In genomic region chr11:65806321-65806904, GRCm38 (mm10) we compare ENCODE assay signal across 8 mouse cellular contexts. TPM values are rescaled to one million over a fixed set of nuclear protein-coding genes. Genes with fewer than 3 reads are reported as not detected.
DNase-seq lines count a peak whose midpoint lies in the region; ATAC-seq and TF ChIP-seq lines count a peak whose summit lies in the region.

No protein-coding gene starts in this region.

- peak; percentile 67 for ATAC-seq in kidney, embryonic 15.5 days (replicated peaks; ENCODE audit: low FRiP score)

- no peak for TF ChIP-seq CTCF in testis, adult 2 months (IDR thresholded peaks at IDR 0.05; ENCODE audit: control insufficient read depth, insufficient read depth, insufficient replicate concordance, low read depth, low read length)
- no peak for TF ChIP-seq CTCF in small intestine, adult 2 months (IDR thresholded peaks at IDR 0.05; ENCODE audit: extremely low read depth, insufficient read length, insufficient replicate concordance, low read depth, low read length)

- peak overlapping the region; percentile 0; the same call in 1 of the 2 replicates for H3K27ac ChIP-seq in testis, adult 2 months (ENCODE audit: control insufficient read depth, insufficient read depth, low read depth, low read length)
- H3K27ac ChIP-seq in brown adipose tissue, adult 24 weeks (replicated peaks; ENCODE audit: low read depth, low read length), result peak overlapping the region; percentile 70
- peak overlapping the region; percentile 96 for H3K27ac ChIP-seq in kidney, embryonic 15.5 days
- peak overlapping the region; percentile 94 for H3K27ac ChIP-seq in small intestine, adult 2 months (ENCODE audit: insufficient read depth, low read depth, low read length)

- no peaks in the 10 kb centered on the region for H3K36me3 ChIP-seq in testis, adult 2 months (ENCODE audit: control insufficient read depth, insufficient read depth, low read length)
- no peaks in the 10 kb centered on the region for H3K36me3 ChIP-seq in kidney, embryonic 15.5 days
- no peaks in the 10 kb centered on the region for H3K36me3 ChIP-seq in small intestine, adult 2 months (ENCODE audit: control insufficient read depth, insufficient read depth, low read length)

- no peaks in the 10 kb centered on the region for H3K9me3 ChIP-seq in kidney, embryonic 15.5 days (replicated peaks)

- no peak for TF ChIP-seq POLR2A in testis, adult 2 months (IDR thresholded peaks at IDR 0.05; ENCODE audit: control insufficient read depth, low read depth, low read length)
- TF ChIP-seq POLR2A in small intestine, adult 2 months (IDR thresholded peaks at IDR 0.05; ENCODE audit: low read depth, low read length), result no peak

- 1% methylated on average over 20 of the region's 20 CpGs for WGBS in kidney, embryonic 15.5 days
- under 1% methylated on average over 20 of the region's 20 CpGs for whole genome bisulfite sequencing in small intestine, adult 2 months

- H3K4me2 ChIP-seq in kidney, embryonic 15.5 days, result peak overlapping the region; percentile 93

- no peaks in the 10 kb centered on the region for H3K27me3 ChIP-seq in testis, adult 2 months (ENCODE audit: control insufficient read depth, insufficient read depth, low read length)
- H3K27me3 ChIP-seq in kidney, embryonic 15.5 days, result no peaks in the 10 kb centered on the region
- H3K27me3 ChIP-seq in small intestine, adult 2 months (ENCODE audit: control insufficient read depth, insufficient read depth, low read length), result no peaks in the 10 kb centered on the region

- H3K4me1 ChIP-seq in testis, adult 2 months (ENCODE audit: control insufficient read depth, insufficient read depth, low read length), result no peaks in the 10 kb centered on the region
- no peaks in the 10 kb centered on the region for H3K4me1 ChIP-seq in brown adipose tissue, adult 24 weeks (ENCODE audit: control insufficient read depth, insufficient read depth, insufficient read length, low read length)
- H3K4me1 ChIP-seq in kidney, embryonic 15.5 days, result peaks cover 15% of the 10 kb centered on the region; the same call in 1 of the 2 replicates
- no peaks in the 10 kb centered on the region; the same call in 1 of the 2 replicates for H3K4me1 ChIP-seq in small intestine, adult 2 months (ENCODE audit: control insufficient read depth, insufficient read depth, insufficient read length, low read length)

- H3K4me3 ChIP-seq in testis, adult 2 months (ENCODE audit: control insufficient read depth, low read depth, low read length), result peak overlapping the region; percentile 94
- H3K4me3 ChIP-seq in brown adipose tissue, adult 24 weeks (ENCODE audit: insufficient read depth, low read depth, low read length), result peak overlapping the region; percentile 72
- H3K4me3 ChIP-seq in kidney, embryonic 15.5 days (replicated peaks), result peak overlapping the region; percentile 78
- peak overlapping the region; percentile 92 for H3K4me3 ChIP-seq in small intestine, adult 2 months (ENCODE audit: low read depth, low read length)

- no peak for DNase-seq in testis, postnatal 14 days (ENCODE audit: low spot score)
- peak; percentile 14 for DNase-seq in gastrocnemius, postnatal 10 days
- DNase-seq in lung, postnatal 14 days, result peak; percentile 63
- no peak for DNase-seq in cerebellum, adult 9-11 months

- peak overlapping the region; percentile 71 for H3K9ac ChIP-seq in kidney, embryonic 15.5 days

RNA-seq across cellular contexts. Expression of gene Zkscan6, which starts 0.6 kb away (rescaled TPM):
- 10.3 and 10.6 TPM in 2 replicates for polyA plus RNA-seq in testis, adult 2 months (2012; rRNA removed)
- 2.7 and 2.9 TPM in 2 replicates for polyA plus RNA-seq in brown adipose tissue, adult 24 weeks (2012; ENCODE audit: insufficient read depth, insufficient read length, missing spikeins)
- total RNA-seq in gastrocnemius, postnatal 10 days (2021), result 1 to 10 TPM; 4.4 to 5.3 TPM
- 14.7 and 16.0 TPM in 2 replicates for polyA plus RNA-seq in kidney, embryonic 15.5 days (2015; fragmentation: Nextera tagmentation; extraction: Ambion mirVana)
- 1.7 and 2.1 TPM in 2 replicates for polyA plus RNA-seq in small intestine, adult 2 months (2012; rRNA removed)

RNA-seq across cellular contexts. Expression of gene Map2k4, which starts 18.3 kb away (rescaled TPM):
- 5.5 and 6.9 TPM in 2 replicates for polyA plus RNA-seq in testis, adult 2 months (2012; rRNA removed)
- polyA plus RNA-seq in brown adipose tissue, adult 24 weeks (2012; ENCODE audit: insufficient read depth, insufficient read length, missing spikeins), result 16.7 and 21.7 TPM in 2 replicates
- total RNA-seq in gastrocnemius, postnatal 10 days (2021), result 10 to 100 TPM; 56.4 to 57.3 TPM
- polyA plus RNA-seq in kidney, embryonic 15.5 days (2015; fragmentation: Nextera tagmentation; extraction: Ambion mirVana), result 61.3 and 61.8 TPM in 2 replicates
- 5.6 and 13.6 TPM in 2 replicates for polyA plus RNA-seq in small intestine, adult 2 months (2012; rRNA removed)

Comparison
In these comparisons a context has a peak if more than half of its experiments do, and no peak if none do; other contexts are left out.
1. H3K27ac ChIP-seq: peak in every context shown above with its lines; median percentile 96 in kidney, embryonic 15.5 days; 94 in small intestine, adult 2 months; 70 in brown adipose tissue, adult 24 weeks; 0 in testis, adult 2 months.
2. DNase-seq: peak in gastrocnemius, postnatal 10 days (single experiment) and lung, postnatal 14 days (single experiment); none in testis, postnatal 14 days (single experiment) and cerebellum, adult 9-11 months (single experiment).
3. Peak in every context shown above with its lines, with median percentiles within 50 percentile points of each other: H3K4me3 ChIP-seq.